Mouse (Mus musculus) retina, postnatal 1 day (tissue): ENCODE measurements around the gene Cdr1.
A peak's percentile ranks its signal among the peaks of the same experiment; 100 is the strongest.

Experiments
- DNase-seq: peaks from one replicate; pipeline ENCODE4 v3.0.0-alpha.2; 2012

Cdr1 gene

GRCm38 (mm10) chrX:61185458-61185857 is at the start of gene Cdr1:
Gene Cdr1 (minus strand): TSS chrX:61185558.
- no peak for DNase-seq

- no peak for DNase-seq
Measured at GRCm38 (mm10) chrX:61185869-61186268, 511 bp upstream of the Cdr1 start.

DNA sequence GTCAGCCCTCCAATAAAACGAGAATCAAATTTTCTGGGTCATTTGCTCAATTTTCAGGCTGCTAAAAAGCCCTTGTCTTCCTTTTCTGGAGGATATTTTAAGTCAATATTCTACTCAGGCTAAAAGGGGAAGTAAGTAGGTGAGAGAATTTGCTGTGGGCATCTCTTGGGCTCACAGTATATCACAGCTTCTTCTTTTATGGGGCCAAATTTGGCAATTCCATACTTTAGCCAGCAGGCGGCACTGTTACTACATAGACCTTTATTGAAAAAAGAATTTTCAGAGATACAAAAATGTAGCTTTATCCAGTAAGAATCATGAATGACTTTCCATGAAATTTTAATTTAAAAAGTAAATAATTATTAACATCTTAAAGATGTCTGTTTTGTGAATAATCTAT is 18.8 kb downstream of the Cdr1 start:
- peak; percentile 27 for DNase-seq

DNA sequence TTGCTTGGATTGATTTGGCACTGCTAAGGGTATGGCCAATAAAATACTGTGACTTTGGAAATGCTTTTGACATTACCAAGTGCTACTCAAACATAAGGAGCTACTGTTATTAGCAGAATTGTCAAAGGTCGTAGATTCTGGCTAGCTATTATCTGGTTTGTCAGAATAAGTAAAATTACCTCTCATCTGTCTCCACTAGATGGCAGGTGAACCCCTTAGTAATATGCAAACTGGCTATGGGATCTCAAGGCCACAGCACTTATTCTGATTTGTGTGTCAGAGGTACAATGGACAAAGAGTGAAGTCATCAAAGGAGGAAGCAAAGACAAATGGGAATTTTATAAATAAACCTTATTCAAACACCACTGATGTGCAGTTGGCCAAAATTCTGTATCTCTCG is 24.1 kb downstream of the Cdr1 start:
- peak; percentile 13 for DNase-seq

DNA sequence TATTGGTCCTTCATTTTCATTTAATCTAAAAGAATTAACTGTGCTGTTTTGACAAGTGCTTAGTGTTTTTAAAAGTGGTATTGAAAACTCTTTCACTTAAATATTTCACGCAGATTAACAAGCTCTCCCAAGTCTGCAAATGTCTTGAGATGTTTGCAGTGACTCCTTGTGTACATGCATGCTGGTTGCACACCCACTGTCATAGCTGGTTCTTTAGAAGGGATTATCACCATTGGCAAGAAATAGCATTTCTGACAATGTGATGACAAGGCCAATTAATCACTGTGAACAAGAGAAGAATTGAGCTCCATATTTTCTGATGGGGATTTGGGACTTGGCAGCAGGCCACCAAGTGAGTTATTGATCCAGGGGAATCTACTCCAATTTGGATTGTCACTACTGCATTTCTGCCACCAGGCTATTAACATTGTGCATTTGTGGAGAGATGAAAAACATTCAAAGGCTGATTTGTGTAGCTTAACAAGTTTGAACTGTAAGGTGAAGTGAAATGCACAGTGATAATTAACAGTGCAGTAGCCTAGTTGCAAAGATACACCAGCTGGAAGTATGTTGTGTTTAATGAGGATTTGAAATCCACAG is 30.6 kb downstream of the Cdr1 start:
- peak; percentile 48 for DNase-seq

DNA sequence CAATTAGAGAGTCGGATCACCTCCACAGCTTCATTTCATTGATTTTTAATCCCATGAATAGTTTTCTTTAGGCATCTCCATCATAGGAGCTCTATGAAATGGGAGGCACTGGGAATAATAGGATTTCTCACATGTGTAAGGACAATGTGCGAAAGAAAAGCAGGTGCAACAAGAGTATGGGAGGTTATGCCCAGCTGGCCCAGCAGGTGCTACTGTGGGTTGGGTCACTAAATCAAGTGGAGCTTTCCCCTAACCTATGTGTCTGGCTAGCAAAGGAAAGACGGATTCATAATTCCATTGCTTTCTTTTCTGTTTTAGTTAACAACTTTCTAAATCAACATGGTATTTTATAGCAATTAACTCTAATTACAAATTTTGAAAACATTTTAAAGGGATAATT is 31.1 kb downstream of the Cdr1 start:
- DNase-seq = peak; percentile 4

DNA sequence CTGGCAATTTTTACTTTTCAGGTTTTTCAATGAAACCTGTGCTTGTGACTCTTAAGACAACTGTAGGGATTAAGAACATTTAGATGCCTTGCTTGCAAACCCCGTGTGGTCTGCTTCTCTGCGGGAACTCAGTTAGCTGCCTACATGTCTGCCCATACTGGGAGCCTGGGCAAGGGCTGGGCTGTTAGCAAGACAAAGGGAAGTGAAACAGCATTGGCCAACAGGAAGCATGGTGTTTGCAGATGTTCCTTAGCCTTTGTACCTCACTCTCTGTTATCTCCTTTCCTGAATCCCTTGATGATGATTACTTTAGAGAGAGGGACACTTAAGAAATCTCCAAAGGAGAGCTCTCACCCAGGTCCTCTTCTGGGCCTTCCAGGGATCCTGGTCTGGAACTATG is 38.8 kb downstream of the Cdr1 start:
- DNase-seq = no peak

- no peak for DNase-seq
Measured at GRCm38 (mm10) chrX:61145416-61145815, 39.9 kb downstream of the Cdr1 start.

DNA sequence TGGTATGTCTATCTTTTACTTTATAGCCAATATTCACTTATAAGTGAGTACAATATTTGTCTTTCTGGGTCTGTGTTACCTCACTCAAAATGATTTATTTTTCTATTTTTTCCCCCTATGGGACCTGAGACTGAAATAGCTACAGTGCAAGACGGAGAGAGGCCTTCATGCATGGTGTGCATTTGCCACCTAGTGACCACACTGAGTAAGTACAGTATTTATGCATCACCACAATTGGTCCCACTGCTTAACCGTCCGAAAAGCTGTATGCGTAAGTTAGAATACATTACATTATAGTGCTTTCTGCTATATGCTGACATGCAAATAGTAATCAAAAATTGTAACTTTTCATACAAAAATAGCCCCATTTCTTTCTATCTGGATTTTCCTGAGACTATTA is 50.8 kb downstream of the Cdr1 start:
- DNase-seq = no peak
